Mouse (Mus musculus) embryonic fibroblast, embryonic 13.5 days (primary cell): Measurements from ENCODE around the gene A2ml1.

Source experiments
- CTCF ChIP-seq: IDR thresholded peaks from 2 replicates; pipeline ENCODE4 v1.5.1; 2011; ENCODE audit warnings: mild to moderate bottlenecking, control low read depth, low read length, moderate library complexity, borderline replicate concordance; ENCODE audit not compliant: insufficient read depth
- POLR2A ChIP-seq: IDR thresholded peaks from 2 replicates; pipeline ENCODE4 v1.6.1; 2011; ENCODE audit warnings: low read depth, mild to moderate bottlenecking, control low read depth, low read length, moderate library complexity

DNA sequence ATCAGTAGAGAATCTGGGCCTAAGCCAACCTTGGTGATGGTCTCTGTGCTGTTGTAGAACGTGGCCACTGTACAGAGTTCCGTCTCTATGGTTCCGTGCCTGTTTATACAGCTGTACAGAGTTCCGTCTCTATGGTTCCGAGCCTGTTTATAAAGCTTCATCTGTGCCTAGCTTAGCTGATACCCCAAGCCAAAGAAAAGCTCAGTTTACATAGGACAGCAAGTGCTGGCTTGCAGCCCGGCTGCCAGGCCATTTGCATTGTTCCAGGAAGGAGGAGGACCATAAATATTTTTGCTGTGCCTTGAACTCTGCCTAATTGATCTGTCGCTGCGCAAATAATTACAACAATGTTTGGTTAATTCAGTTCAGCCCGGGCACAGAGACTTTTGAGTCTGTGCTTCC is 15.7 kb upstream of the A2ml1 start:
- no peak for TF ChIP-seq POLR2A
- TF ChIP-seq CTCF, result no peak
